Mouse (Mus musculus) CD4-positive helper T cell, adult 2 months (primary cell): ENCODE results near the gene Unc93b1.
A peak's percentile ranks its signal among the peaks of the same experiment; 100 is the strongest.

Experiments used
- DNase-seq: peaks from one replicate; pipeline ENCODE4 v3.0.0-alpha.2; 2012; ENCODE audit warnings: low read depth, missing footprints, low spot score

The Unc93b1 gene

GRCm38 (mm10) chr19:3983527-3984200 lies 48.7 kb downstream of the Unc93b1 start:
- DNase-seq: no peak

- DNase-seq: no peak
Measured at GRCm38 (mm10) chr19:3985261-3985681, 50.3 kb downstream of the Unc93b1 start.

- DNase-seq: peak; percentile 31
Measured at GRCm38 (mm10) chr19:3986334-3986733, 51.3 kb downstream of the Unc93b1 start, which contains the start of gene Acy3. TSS of gene Acy3 (plus strand) at chr19:3986570.

- no peak for DNase-seq
Measured at GRCm38 (mm10) chr19:3988066-3988465, 53.1 kb downstream of the Unc93b1 start.

GRCm38 (mm10) chr19:3988750-3989149 lies 53.8 kb downstream of the Unc93b1 start:
- DNase-seq: no peak

GRCm38 (mm10) chr19:3990804-3991203 lies 55.8 kb downstream of the Unc93b1 start:
- DNase-seq: no peak

- no peak for DNase-seq
Measured at GRCm38 (mm10) chr19:3991562-3991961, 56.6 kb downstream of the Unc93b1 start.

- no peak for DNase-seq
Measured at GRCm38 (mm10) chr19:3991966-3992365, 57.0 kb downstream of the Unc93b1 start.

- DNase-seq: no peak
Measured at GRCm38 (mm10) chr19:3992416-3992815, 57.4 kb downstream of the Unc93b1 start, which contains the start of gene Tbx10. TSS of gene Tbx10 (plus strand) at chr19:3992752.

GRCm38 (mm10) chr19:3994932-3995331 lies 59.9 kb downstream of the Unc93b1 start:
- no peak for DNase-seq

- DNase-seq: no peak
Measured at GRCm38 (mm10) chr19:3995505-3995904, 60.5 kb downstream of the Unc93b1 start.

- no peak for DNase-seq
Measured at GRCm38 (mm10) chr19:3996106-3996505, 61.1 kb downstream of the Unc93b1 start.

GRCm38 (mm10) chr19:3996747-3997146 lies 61.8 kb downstream of the Unc93b1 start:
- DNase-seq: no peak

- no peak for DNase-seq
Measured at GRCm38 (mm10) chr19:3997231-3997630, 62.2 kb downstream of the Unc93b1 start.

GRCm38 (mm10) chr19:3998335-3998734 lies 63.3 kb downstream of the Unc93b1 start:
- no peak for DNase-seq
